Mouse (Mus musculus): ENCODE results near the gene Rnaset2b. TPM values are rescaled to one million over a fixed set of nuclear protein-coding genes. Genes with fewer than 3 reads are reported as not detected.
"Not testable (repeated sequence)": the region's sequence is repeated elsewhere in the genome, so short reads cannot be mapped to it uniquely, and the experiment has no call there.

Gene Rnaset2b
- polyA plus RNA-seq, 1 experiment from 2014 or later = 138 TPM

GRCm38 (mm10) chr17:7001790-7002585, 31.6 kb downstream of the Rnaset2b start:
- H3K9ac ChIP-seq (ENCODE audit: low read depth, low read length); H3K4me1 ChIP-seq (replicated peaks; ENCODE audit: control insufficient read depth, insufficient read depth, low read length); H3K27ac ChIP-seq (ENCODE audit: low read depth, low read length); H3K4me3 ChIP-seq (ENCODE audit: low read depth, low read length); H3K4me2 ChIP-seq; ATAC-seq (replicated peaks; ENCODE audit: low FRiP score); H3K27me3 ChIP-seq (replicated peaks; ENCODE audit: control insufficient read depth, insufficient read depth, low read length); DNase-seq (ENCODE audit: low spot score); H3K9me3 ChIP-seq (ENCODE audit: control insufficient read depth, low read length); H3K36me3 ChIP-seq (ENCODE audit: control insufficient read depth, insufficient read depth, low read length): not testable (repeated sequence)
- 79% methylated on average over 8 of the region's 12 CpGs for WGBS

- H3K9me3 ChIP-seq (ENCODE audit: control insufficient read depth, low read length); H3K4me2 ChIP-seq; H3K27ac ChIP-seq (ENCODE audit: low read depth, low read length); H3K27me3 ChIP-seq (replicated peaks; ENCODE audit: control insufficient read depth, insufficient read depth, low read length); H3K36me3 ChIP-seq (ENCODE audit: control insufficient read depth, insufficient read depth, low read length); H3K4me1 ChIP-seq (replicated peaks; ENCODE audit: control insufficient read depth, insufficient read depth, low read length); ATAC-seq (replicated peaks; ENCODE audit: low FRiP score); H3K4me3 ChIP-seq (ENCODE audit: low read depth, low read length); H3K9ac ChIP-seq (ENCODE audit: low read depth, low read length); DNase-seq (ENCODE audit: low spot score): not testable (repeated sequence)
- no CpG with 5 or more reads among the region's 3 CpGs for WGBS
Measured at GRCm38 (mm10) chr17:7003392-7003791, 33.0 kb downstream of the Rnaset2b start.

- WGBS = 58% methylated on average over 3 of the region's 4 CpGs
- not testable (repeated sequence) for H3K9me3 ChIP-seq (ENCODE audit: control insufficient read depth, low read length); H3K27ac ChIP-seq (ENCODE audit: low read depth, low read length); H3K27me3 ChIP-seq (replicated peaks; ENCODE audit: control insufficient read depth, insufficient read depth, low read length); H3K9ac ChIP-seq (ENCODE audit: low read depth, low read length); H3K4me2 ChIP-seq; ATAC-seq (replicated peaks; ENCODE audit: low FRiP score); H3K4me3 ChIP-seq (ENCODE audit: low read depth, low read length); H3K4me1 ChIP-seq (replicated peaks; ENCODE audit: control insufficient read depth, insufficient read depth, low read length); DNase-seq (ENCODE audit: low spot score); H3K36me3 ChIP-seq (ENCODE audit: control insufficient read depth, insufficient read depth, low read length)
Measured at GRCm38 (mm10) chr17:7005646-7006045, 35.2 kb downstream of the Rnaset2b start.

- not testable (repeated sequence) for H3K36me3 ChIP-seq (ENCODE audit: control insufficient read depth, insufficient read depth, low read length); H3K27me3 ChIP-seq (replicated peaks; ENCODE audit: control insufficient read depth, insufficient read depth, low read length); H3K27ac ChIP-seq (ENCODE audit: low read depth, low read length); H3K4me3 ChIP-seq (ENCODE audit: low read depth, low read length); H3K4me1 ChIP-seq (replicated peaks; ENCODE audit: control insufficient read depth, insufficient read depth, low read length); H3K9ac ChIP-seq (ENCODE audit: low read depth, low read length); ATAC-seq (replicated peaks; ENCODE audit: low FRiP score); H3K4me2 ChIP-seq; DNase-seq (ENCODE audit: low spot score); H3K9me3 ChIP-seq (ENCODE audit: control insufficient read depth, low read length)
Measured at GRCm38 (mm10) chr17:7008885-7009284, 38.5 kb downstream of the Rnaset2b start.

DNA sequence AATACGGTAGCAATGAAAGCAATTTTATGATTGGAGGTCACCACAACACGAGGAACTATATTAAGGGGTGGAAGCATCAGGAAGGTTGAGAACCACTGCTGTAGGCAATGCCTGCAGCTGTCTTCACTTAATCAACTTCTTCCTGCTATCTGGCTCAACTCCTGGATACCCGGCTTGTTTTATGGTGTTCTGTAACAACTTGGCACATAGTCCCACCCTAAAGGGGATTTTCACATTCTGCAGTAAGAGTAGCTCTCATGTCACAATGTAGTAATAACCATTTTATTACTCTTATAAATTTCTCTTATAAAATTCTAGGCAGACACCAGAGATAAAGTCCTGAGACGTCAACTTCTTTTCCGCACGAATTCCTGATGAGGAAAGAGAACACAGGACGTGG, 39.0 kb downstream of the Rnaset2b start:
- not testable (repeated sequence) for ATAC-seq (replicated peaks; ENCODE audit: low FRiP score); H3K27me3 ChIP-seq (replicated peaks; ENCODE audit: control insufficient read depth, insufficient read depth, low read length); H3K9ac ChIP-seq (ENCODE audit: low read depth, low read length); DNase-seq (ENCODE audit: low spot score); H3K27ac ChIP-seq (ENCODE audit: low read depth, low read length); H3K36me3 ChIP-seq (ENCODE audit: control insufficient read depth, insufficient read depth, low read length); H3K4me3 ChIP-seq (ENCODE audit: low read depth, low read length); H3K4me1 ChIP-seq (replicated peaks; ENCODE audit: control insufficient read depth, insufficient read depth, low read length); H3K4me2 ChIP-seq; H3K9me3 ChIP-seq (ENCODE audit: control insufficient read depth, low read length)
- no CpG with 5 or more reads among the region's 7 CpGs for WGBS

DNA sequence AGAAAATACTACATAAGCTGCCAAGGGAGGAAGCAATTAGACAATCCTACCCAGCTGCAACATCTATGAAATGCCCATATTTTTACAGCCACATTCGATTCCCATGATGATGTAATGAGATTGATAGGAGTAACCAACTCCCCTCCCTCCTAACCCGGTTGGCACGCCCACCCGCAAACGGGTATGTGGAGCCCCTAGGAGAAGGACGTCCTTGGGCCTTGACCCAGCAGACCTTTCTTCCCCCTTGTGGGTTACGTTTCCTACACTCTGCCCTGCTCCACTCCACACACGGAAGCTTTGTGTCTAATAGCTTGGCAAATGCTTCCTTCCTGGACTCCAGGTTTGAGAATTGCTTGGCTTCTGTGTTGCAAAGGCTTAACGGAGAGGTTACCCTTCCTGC, 39.5 kb downstream of the Rnaset2b start:
- not testable (repeated sequence) for H3K4me1 ChIP-seq (replicated peaks; ENCODE audit: control insufficient read depth, insufficient read depth, low read length); H3K27me3 ChIP-seq (replicated peaks; ENCODE audit: control insufficient read depth, insufficient read depth, low read length); H3K9ac ChIP-seq (ENCODE audit: low read depth, low read length); DNase-seq (ENCODE audit: low spot score); H3K9me3 ChIP-seq (ENCODE audit: control insufficient read depth, low read length); H3K4me2 ChIP-seq; H3K27ac ChIP-seq (ENCODE audit: low read depth, low read length); H3K4me3 ChIP-seq (ENCODE audit: low read depth, low read length); H3K36me3 ChIP-seq (ENCODE audit: control insufficient read depth, insufficient read depth, low read length); ATAC-seq (replicated peaks; ENCODE audit: low FRiP score)
- WGBS = 63% methylated on average over 4 of the region's 9 CpGs

- H3K4me2 ChIP-seq; H3K9me3 ChIP-seq (ENCODE audit: control insufficient read depth, low read length); H3K4me1 ChIP-seq (replicated peaks; ENCODE audit: control insufficient read depth, insufficient read depth, low read length); H3K4me3 ChIP-seq (ENCODE audit: low read depth, low read length); H3K36me3 ChIP-seq (ENCODE audit: control insufficient read depth, insufficient read depth, low read length); ATAC-seq (replicated peaks; ENCODE audit: low FRiP score); DNase-seq (ENCODE audit: low spot score); H3K27ac ChIP-seq (ENCODE audit: low read depth, low read length); H3K9ac ChIP-seq (ENCODE audit: low read depth, low read length); H3K27me3 ChIP-seq (replicated peaks; ENCODE audit: control insufficient read depth, insufficient read depth, low read length): not testable (repeated sequence)
- no CpG with 5 or more reads among the region's 1 CpGs for WGBS
Measured at GRCm38 (mm10) chr17:7014190-7014589, 43.8 kb downstream of the Rnaset2b start.

DNA sequence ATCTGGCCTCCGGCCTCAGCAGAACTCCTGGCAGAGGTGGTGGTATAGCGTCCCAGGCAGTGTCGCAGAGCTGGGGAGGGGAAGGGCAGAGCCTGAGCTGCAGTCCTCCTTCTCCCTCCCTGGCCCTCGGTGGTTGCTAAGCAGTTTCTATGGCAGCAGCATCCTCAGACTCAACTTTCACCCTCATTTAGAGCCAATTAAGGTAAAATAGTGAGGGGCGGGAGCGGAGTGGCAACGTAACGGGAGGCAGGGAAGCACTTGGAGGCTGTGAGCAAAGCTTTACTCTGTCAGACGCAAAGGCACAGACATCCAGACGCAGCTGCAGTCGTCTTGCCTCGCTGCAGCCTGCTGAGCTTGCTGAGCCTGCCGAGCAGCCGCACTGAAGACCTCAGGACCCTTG, 54.8 kb downstream of the Rnaset2b start, which contains the start of gene Gm1604a:
TSS of gene Gm1604a (plus strand) at position 312 of the 400 bp plus-strand sequence.
- not testable (repeated sequence) for H3K4me2 ChIP-seq; DNase-seq (ENCODE audit: low spot score); H3K36me3 ChIP-seq (ENCODE audit: control insufficient read depth, insufficient read depth, low read length); H3K4me1 ChIP-seq (replicated peaks; ENCODE audit: control insufficient read depth, insufficient read depth, low read length); H3K4me3 ChIP-seq (ENCODE audit: low read depth, low read length); H3K9me3 ChIP-seq (ENCODE audit: control insufficient read depth, low read length); ATAC-seq (replicated peaks; ENCODE audit: low FRiP score); H3K9ac ChIP-seq (ENCODE audit: low read depth, low read length); H3K27ac ChIP-seq (ENCODE audit: low read depth, low read length); H3K27me3 ChIP-seq (replicated peaks; ENCODE audit: control insufficient read depth, insufficient read depth, low read length)
- WGBS = 43% methylated on average over 6 of the region's 14 CpGs

DNA sequence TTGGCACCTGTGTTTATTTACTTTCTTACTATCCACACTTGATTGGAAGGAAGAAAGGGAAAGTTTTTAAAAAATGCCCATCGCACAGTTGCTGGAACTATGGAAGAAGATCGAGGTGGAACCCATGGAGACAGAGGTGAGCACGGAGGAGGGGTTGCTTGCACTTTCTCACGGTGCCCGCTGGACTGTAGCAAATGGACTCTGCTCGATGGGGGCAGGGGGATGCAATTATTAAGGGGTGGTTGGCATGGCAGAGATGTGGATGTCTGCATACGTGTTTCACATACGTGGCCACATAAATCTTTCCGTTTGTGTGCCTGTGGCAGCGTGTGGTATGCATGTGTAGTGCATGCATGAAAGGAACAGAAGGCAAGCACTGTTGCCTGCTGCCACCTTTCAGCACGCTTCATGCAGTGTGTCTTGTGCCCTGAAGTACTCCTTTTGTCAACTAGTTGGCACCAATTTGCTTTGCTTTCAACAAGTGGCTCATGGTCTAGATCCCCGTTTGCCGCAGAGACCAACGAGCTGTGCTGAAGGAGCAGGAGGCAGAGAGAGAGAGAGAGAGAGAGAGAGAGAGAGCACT, 55.4 kb downstream of the Rnaset2b start:
- H3K4me2 ChIP-seq; ATAC-seq (replicated peaks; ENCODE audit: low FRiP score): not testable (repeated sequence)
- 77% methylated on average over 3 of the region's 14 CpGs for WGBS

More for the DNA sequence above, 55.4 kb downstream of the Rnaset2b start:
- H3K9me3 ChIP-seq (ENCODE audit: control insufficient read depth, low read length); H3K27me3 ChIP-seq (replicated peaks; ENCODE audit: control insufficient read depth, insufficient read depth, low read length); H3K36me3 ChIP-seq (ENCODE audit: control insufficient read depth, insufficient read depth, low read length); H3K4me3 ChIP-seq (ENCODE audit: low read depth, low read length); H3K27ac ChIP-seq (ENCODE audit: low read depth, low read length); H3K9ac ChIP-seq (ENCODE audit: low read depth, low read length); DNase-seq (ENCODE audit: low spot score); H3K4me1 ChIP-seq (replicated peaks; ENCODE audit: control insufficient read depth, insufficient read depth, low read length): not testable (repeated sequence)

All from liver, embryonic 11.5 days (tissue).